ENCODE assay signal across 9 mouse cellular contexts in the genomic region with DNA sequence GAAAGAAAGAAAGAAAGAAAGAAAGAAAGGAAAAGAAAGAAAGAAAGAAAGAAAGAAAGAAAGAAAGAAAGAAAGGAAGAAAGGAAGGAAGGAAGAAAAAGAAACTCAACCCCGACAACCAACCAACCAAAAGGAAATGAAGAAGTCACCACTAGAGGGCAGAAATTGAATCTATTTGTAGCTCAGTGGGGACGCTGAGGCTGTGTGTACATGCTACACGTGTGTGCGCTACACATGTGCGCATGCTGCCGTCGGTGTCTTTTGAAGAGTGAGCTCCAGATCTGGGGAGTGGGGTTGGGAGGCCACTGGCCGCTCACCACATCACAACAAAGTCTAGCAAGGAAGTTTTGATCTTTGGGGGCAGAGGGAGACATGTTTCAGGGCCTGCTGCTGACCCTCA. TPM values are rescaled to one million over a fixed set of nuclear protein-coding genes. Genes with fewer than 3 reads are reported as not detected.
A peak's percentile ranks its signal among the peaks of the same experiment; 100 is the strongest.
DNase-seq lines count a peak whose midpoint lies in the region; ATAC-seq and TF ChIP-seq lines count a peak whose summit lies in the region.
"Had no signal": no experiment of that assay in that cellular context is flagged by ENCODE, and none has a peak within 500 bp of the region (broad histone marks: within the 10 kb centered on the region; RNA-seq: fewer than 3 reads in every experiment).

No protein-coding gene starts in this region.

- H3K9ac ChIP-seq in hindbrain, postnatal 0 days (replicated peaks; ENCODE audit: low read length) = no peak overlapping the region
- no peak overlapping the region for H3K9ac ChIP-seq in hindbrain, embryonic 12.5 days

- TF ChIP-seq CTCF in hindbrain, postnatal 0 days (IDR thresholded peaks at IDR 0.05; ENCODE audit: low read depth) = peak; percentile 70

- H3K4me3 ChIP-seq in hindbrain, postnatal 0 days (ENCODE audit: low read length) = no peak overlapping the region
- no peak overlapping the region for H3K4me3 ChIP-seq in hindbrain, embryonic 12.5 days

- no peaks in the 10 kb centered on the region for H3K36me3 ChIP-seq in hindbrain, postnatal 0 days (ENCODE audit: insufficient read depth, low read length)
- no peaks in the 10 kb centered on the region for H3K36me3 ChIP-seq in hindbrain, embryonic 12.5 days

- H3K27ac ChIP-seq in hindbrain, postnatal 0 days = no peak overlapping the region
- H3K27ac ChIP-seq in hindbrain, embryonic 12.5 days = no peak overlapping the region

- DNase-seq in hindbrain, postnatal 0 days (ENCODE audit: low spot score) = peak; percentile 77
- peak; percentile 67 for DNase-seq in CD4-positive helper T cell, adult 2 months (ENCODE audit: low read depth, low spot score)
- peak; percentile 50 for DNase-seq in ZHBTc4 (ENCODE audit: low read depth, low spot score)
- no peak for DNase-seq in layer of hippocampus, postnatal 25 days (ENCODE audit: extremely low spot score in 1 of 2, low spot score in 1 of 2)
- no peak for DNase-seq in right cerebral cortex, postnatal 10 days (ENCODE audit: low spot score in 2 of 2)
- DNase-seq in kidney, postnatal 10 days = no peak
- DNase-seq: gastrocnemius, postnatal 10 days had no signal

- 63% methylated on average over 8 of the region's 8 CpGs for WGBS in hindbrain, postnatal 0 days
- 68% methylated on average over 8 of the region's 8 CpGs for WGBS in hindbrain, embryonic 12.5 days

- peak; percentile 36; the same call in 1 of the 2 replicates for ATAC-seq in hindbrain, postnatal 0 days
- no peak for ATAC-seq in hindbrain, embryonic 12.5 days (ENCODE audit: low FRiP score)
- ATAC-seq in megakaryocyte-erythroid progenitor cell, adult 5-6 weeks (replicated peaks; ENCODE audit: low FRiP score, low TSS enrichment, poor library complexity, severe bottlenecking) = 0 out of 2 replicates have a peak, but pooled peaks have one; percentile 49

- H3K4me1 ChIP-seq in hindbrain, postnatal 0 days (ENCODE audit: insufficient read depth, low read length) = no peaks in the 10 kb centered on the region
- no peaks in the 10 kb centered on the region for H3K4me1 ChIP-seq in hindbrain, embryonic 12.5 days

- H3K9me3 ChIP-seq in hindbrain, postnatal 0 days (ENCODE audit: low read length) = no peaks in the 10 kb centered on the region
- H3K9me3 ChIP-seq in hindbrain, embryonic 12.5 days (replicated peaks) = no peaks in the 10 kb centered on the region

- H3K4me2 ChIP-seq in hindbrain, postnatal 0 days (ENCODE audit: low read depth, low read length) = no peak overlapping the region
- H3K4me2 ChIP-seq in hindbrain, embryonic 12.5 days (replicated peaks) = no peak overlapping the region

- no peaks in the 10 kb centered on the region for H3K27me3 ChIP-seq in hindbrain, postnatal 0 days (ENCODE audit: insufficient read depth, low read length)
- H3K27me3 ChIP-seq in hindbrain, embryonic 12.5 days = no peaks in the 10 kb centered on the region

RNA-seq across cellular contexts. Expression of gene Col15a1, which starts 38.9 kb away (rescaled TPM):
- 8.9 and 13.7 TPM in 2 replicates for total RNA-seq in hindbrain, postnatal 0 days (2014; rRNA removed)
- polyA plus RNA-seq in hindbrain, postnatal 0 days (2015; fragmentation: Nextera tagmentation; extraction: Ambion mirVana) = 3.1 and 3.7 TPM in 2 replicates
- 7.3 and 9.2 TPM in 2 replicates for polyA plus RNA-seq in hindbrain, embryonic 12.5 days (2016; fragmentation: Nextera tagmentation; extraction: Ambion mirVana)
- not detected in 2 replicates for total RNA-seq in megakaryocyte-erythroid progenitor cell, adult 5-6 weeks (2014; fragmentation: Nextera tagmentation)
- total RNA-seq in megakaryocyte-erythroid progenitor cell, adult 5-6 weeks (2017) = not detected in 2 replicates
- 10 to 100 TPM in 1 of 2 experiments, 1 to 10 TPM in 1; 5.6 to 10.6 TPM for total RNA-seq in layer of hippocampus, postnatal 25 days (2021)

Comparison
In these comparisons a context has a peak if more than half of its experiments do, and no peak if none do; other contexts are left out.
1. DNase-seq: peak in hindbrain, postnatal 0 days (single experiment), CD4-positive helper T cell, adult 2 months (single experiment) and ZHBTc4 (single experiment); none in layer of hippocampus, postnatal 25 days (0 of 2), right cerebral cortex, postnatal 10 days (0 of 2) and kidney, postnatal 10 days (single experiment).